Mouse (Mus musculus): ENCODE measurements around the gene Nos2. TPM values are rescaled to one million over a fixed set of nuclear protein-coding genes. Genes with fewer than 3 reads are reported as not detected.

Gene Nos2
- total and polyA plus RNA-seq, 3 experiments: not detected

DNA sequence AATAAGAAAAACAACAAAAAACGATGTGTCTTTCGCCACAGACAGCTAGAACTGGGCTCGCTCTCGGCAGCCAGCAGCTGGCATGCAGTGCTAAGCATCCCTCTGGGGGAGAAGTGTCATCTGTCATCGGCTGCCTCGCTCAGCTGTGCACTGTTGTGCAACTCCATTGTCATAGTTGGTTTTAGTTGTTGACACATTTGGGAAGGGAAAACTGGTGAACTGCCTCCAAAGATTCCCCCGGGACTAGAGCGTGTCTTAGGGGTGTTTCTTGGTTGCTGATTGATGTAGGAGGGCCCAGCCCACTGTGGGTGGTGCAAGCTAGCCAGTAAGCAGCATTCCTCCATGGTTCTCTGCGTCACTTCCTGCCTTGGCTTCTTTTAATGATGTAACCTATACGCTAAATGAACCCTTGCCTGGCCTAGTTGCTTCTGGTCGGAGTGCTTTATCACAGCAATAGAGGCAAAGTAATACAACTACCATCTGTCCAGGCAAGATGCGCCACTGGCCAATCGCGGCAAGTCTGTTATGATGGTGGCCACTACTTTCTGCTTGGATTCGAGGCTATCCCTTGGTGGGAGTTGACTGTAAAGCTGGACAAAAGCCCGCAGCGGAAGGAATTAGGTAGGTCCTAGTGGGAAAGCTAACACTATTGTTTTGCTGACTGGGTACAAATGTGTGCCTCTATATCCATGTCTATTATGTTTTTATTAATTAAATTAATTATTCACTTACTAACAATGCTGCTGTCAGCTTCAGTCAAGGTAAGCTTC is 53.0 kb downstream of the Nos2 start:
- H3K36me3 ChIP-seq (replicated peaks): peaks cover 98% of the 10 kb centered on the region
- ATAC-seq (ENCODE audit: extremely low read depth, insufficient number of reproducible peaks, low FRiP score, poor library complexity, severe bottlenecking) (no peak), DNase-seq (ENCODE audit: low spot score) (no peak)
- no peaks in the 10 kb centered on the region for H3K9me3 ChIP-seq (replicated peaks)
- no peak for TF ChIP-seq GATA1 (IDR thresholded peaks at IDR 0.05; ENCODE audit: borderline replicate concordance, low read length)
- no peak overlapping the region for H3K4me3 ChIP-seq (ENCODE audit: low read depth, low read length)
- peaks cover 48% of the 10 kb centered on the region for H3K4me1 ChIP-seq (ENCODE audit: insufficient read depth, low read depth, low read length)
- no peaks in the 10 kb centered on the region for H3K27me3 ChIP-seq (ENCODE audit: insufficient read depth, low read length)

DNA sequence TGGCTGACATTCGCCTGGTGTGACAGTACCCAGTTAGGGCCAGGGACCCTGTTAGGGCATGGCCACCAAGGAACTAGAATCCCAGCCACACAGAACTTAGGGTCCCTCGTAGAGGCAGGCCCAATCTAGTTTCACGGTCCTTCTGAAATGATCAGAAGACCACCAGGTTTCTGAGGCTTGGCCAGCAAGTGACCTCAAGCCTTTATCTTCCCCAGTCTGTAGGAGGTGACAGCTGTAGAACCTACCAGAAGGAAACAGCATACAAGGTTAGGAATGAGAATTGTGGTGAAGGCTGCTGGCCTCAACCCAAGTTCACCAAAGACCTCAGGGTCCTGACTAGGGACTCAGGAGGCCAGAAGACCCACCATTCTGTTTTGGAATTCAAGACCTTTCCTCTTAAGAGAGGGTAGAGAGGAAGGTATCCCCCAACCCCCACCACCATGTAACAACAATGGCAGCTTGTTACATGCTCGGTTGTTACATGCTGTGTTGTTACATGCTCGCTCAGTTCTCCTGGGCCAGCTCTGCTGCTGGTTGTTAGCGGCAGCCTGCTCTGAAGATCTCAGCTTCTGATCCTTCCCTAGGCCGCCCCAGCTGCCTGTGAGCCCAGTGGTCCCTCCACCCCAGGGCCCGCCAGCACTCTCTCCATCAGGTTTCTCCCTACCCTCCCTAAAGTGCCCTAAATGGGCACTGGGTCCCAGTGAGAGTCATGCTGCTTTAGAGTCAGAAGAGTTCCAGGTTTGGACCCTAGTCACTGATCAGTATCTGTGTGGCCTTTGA is 56.3 kb downstream of the Nos2 start:
- Histone ChIP-seq H3K4me1 (ENCODE audit: insufficient read depth, low read depth, low read length) (peaks cover 61% of the 10 kb centered on the region), H3K27me3 (ENCODE audit: insufficient read depth, low read length) (no peaks in the 10 kb centered on the region), H3K4me3 (ENCODE audit: low read depth, low read length) (no peak overlapping the region), H3K36me3 (replicated peaks) (peaks cover 81% of the 10 kb centered on the region), H3K9me3 (replicated peaks) (no peaks in the 10 kb centered on the region)
- no peak for TF ChIP-seq GATA1 (IDR thresholded peaks at IDR 0.05; ENCODE audit: borderline replicate concordance, low read length)
- no peak for TF ChIP-seq GATA2 (IDR thresholded peaks at IDR 0.05; ENCODE audit: borderline replicate concordance, low read depth, low read length)
- ATAC-seq (ENCODE audit: extremely low read depth, insufficient number of reproducible peaks, low FRiP score, poor library complexity, severe bottlenecking) (no peak), DNase-seq (ENCODE audit: low spot score) (no peak)

DNA sequence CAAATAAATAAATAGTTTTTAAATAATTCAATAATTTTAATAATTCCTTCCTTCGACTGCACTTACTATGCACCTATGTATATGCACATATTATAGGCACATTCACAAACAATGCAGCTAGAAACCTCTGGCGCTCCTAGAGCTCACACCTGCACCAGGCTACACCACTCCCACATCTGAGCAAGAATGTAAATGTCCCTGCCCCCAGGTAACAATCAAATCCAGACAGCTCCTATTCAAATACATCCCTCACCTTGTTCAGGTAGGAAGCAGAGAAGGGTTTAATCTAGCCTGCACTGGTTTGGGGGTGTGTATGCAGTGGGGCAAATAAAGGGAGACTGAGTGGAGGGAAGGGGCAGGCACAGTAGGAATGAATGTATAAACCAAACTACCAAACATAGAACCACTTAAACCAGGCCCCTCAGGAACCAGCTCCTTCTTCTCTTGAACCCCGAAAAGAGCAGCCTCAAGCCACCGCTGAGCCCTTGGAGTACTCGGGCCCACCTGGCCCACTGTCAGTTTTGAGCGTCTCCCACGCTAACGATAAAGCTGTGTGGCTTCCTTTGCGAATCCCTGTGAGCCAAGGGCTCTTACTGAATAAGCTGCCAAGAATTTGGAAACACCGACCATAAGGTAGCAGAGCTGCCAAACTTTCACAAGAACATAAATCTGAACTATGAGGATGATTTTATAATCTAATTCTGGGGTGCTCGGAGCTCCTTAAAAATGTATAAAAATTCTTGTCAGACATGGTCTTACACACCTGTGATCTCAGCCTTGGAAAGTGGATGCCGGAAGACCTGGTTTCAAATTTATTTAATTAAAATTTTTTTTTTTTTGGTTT is 57.8 kb downstream of the Nos2 start:
- no peaks in the 10 kb centered on the region for H3K27me3 ChIP-seq (ENCODE audit: insufficient read depth, low read length)
- H3K4me3 ChIP-seq (ENCODE audit: low read depth, low read length): no peak overlapping the region
- DNase-seq (ENCODE audit: low spot score): no peak
- H3K36me3 ChIP-seq (replicated peaks): peaks cover 73% of the 10 kb centered on the region
- ATAC-seq (ENCODE audit: extremely low read depth, insufficient number of reproducible peaks, low FRiP score, poor library complexity, severe bottlenecking): no peak
- peaks cover 60% of the 10 kb centered on the region for H3K4me1 ChIP-seq (ENCODE audit: insufficient read depth, low read depth, low read length)
- no peaks in the 10 kb centered on the region for H3K9me3 ChIP-seq (replicated peaks)
- no peak for TF ChIP-seq GATA2 (IDR thresholded peaks at IDR 0.05; ENCODE audit: borderline replicate concordance, low read depth, low read length)
- TF ChIP-seq GATA1 (IDR thresholded peaks at IDR 0.05; ENCODE audit: borderline replicate concordance, low read length): no peak
- TF ChIP-seq CTCF (IDR thresholded peaks at IDR 0.05; ENCODE audit: low read depth, low read length): no peak
- no peak for TF ChIP-seq POLR2AphosphoS5 (IDR thresholded peaks at IDR 0.05; ENCODE audit: insufficient replicate concordance, low read depth, low read length)
- TF ChIP-seq TAL1 (conservative IDR thresholded peaks at IDR 0.05; ENCODE audit: low read depth, low read length): no peak

DNA sequence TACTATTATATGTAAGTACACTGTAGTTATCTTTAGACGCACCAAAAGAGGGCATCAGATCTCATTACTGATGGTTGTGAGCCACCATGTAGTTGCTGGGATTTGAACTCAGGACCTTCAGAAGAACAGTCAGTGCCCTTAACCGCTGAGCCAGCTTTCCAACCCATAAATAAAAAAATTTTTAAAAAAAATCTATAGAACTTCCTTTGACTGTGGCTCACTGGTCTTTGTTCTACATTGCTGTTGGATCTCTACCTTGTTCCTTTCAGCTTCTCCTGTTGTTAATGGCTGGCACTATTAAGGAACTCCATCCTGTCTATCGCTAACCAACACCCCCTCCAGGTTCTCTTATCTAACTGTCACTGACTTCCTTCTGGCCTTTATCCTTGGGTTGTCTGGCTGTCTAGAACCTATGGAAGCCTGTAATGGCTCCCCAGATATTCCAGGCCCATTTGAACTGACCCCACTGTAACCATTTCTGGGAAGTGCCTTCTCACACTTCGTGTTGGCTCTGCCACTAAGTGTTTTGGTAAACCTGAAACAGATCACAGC is 59.6 kb downstream of the Nos2 start:
- H3K9me3 ChIP-seq (replicated peaks): no peaks in the 10 kb centered on the region
- H3K4me1 ChIP-seq (ENCODE audit: insufficient read depth, low read depth, low read length): peaks cover 64% of the 10 kb centered on the region
- peaks cover 60% of the 10 kb centered on the region for H3K36me3 ChIP-seq (replicated peaks)
- TF ChIP-seq GATA1 (IDR thresholded peaks at IDR 0.05; ENCODE audit: borderline replicate concordance, low read length): no peak
- TF ChIP-seq TAL1 (conservative IDR thresholded peaks at IDR 0.05; ENCODE audit: low read depth, low read length): peak; percentile 54
- no peak overlapping the region for H3K4me3 ChIP-seq (ENCODE audit: low read depth, low read length)
- peak; percentile 46; the same call in 1 of the 2 replicates for ATAC-seq (ENCODE audit: extremely low read depth, insufficient number of reproducible peaks, low FRiP score, poor library complexity, severe bottlenecking)
- H3K27me3 ChIP-seq (ENCODE audit: insufficient read depth, low read length): no peaks in the 10 kb centered on the region
- DNase-seq (ENCODE audit: low spot score): no peak

DNA sequence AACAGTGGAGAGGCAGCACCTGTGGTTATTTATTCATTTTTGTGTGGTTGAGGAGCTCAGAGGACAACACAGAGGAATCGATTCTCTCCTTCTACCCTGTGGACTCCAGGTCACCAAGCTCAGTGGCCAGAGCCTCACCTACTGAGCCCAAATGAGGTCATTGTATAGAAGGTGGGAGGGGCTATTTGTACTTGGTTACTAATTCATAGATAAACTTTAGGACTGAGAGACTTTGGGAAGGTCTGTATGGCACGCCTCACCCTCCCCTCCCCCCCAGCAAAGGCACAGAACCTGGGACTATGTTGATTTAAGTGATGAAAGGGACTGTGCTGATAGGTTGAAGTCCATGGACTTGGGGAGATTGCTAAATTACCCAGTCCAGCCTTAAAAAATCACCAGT is 61.5 kb downstream of the Nos2 start:
- Histone ChIP-seq H3K4me3 (ENCODE audit: low read depth, low read length) (no peak overlapping the region; the same call in 1 of the 2 replicates), H3K4me1 (ENCODE audit: insufficient read depth, low read depth, low read length) (peaks cover 63% of the 10 kb centered on the region), H3K36me3 (replicated peaks) (peaks cover 41% of the 10 kb centered on the region), H3K27me3 (ENCODE audit: insufficient read depth, low read length) (no peaks in the 10 kb centered on the region), H3K9me3 (replicated peaks) (no peaks in the 10 kb centered on the region)
- no peak for ATAC-seq (ENCODE audit: extremely low read depth, insufficient number of reproducible peaks, low FRiP score, poor library complexity, severe bottlenecking)
- no peak for DNase-seq (ENCODE audit: low spot score)
- TF ChIP-seq TAL1 (conservative IDR thresholded peaks at IDR 0.05; ENCODE audit: low read depth, low read length) (no peak), CTCF (IDR thresholded peaks at IDR 0.05; ENCODE audit: low read depth, low read length) (no peak), GATA1 (IDR thresholded peaks at IDR 0.05; ENCODE audit: borderline replicate concordance, low read length) (no peak), GATA2 (IDR thresholded peaks at IDR 0.05; ENCODE audit: borderline replicate concordance, low read depth, low read length) (no peak)

DNA sequence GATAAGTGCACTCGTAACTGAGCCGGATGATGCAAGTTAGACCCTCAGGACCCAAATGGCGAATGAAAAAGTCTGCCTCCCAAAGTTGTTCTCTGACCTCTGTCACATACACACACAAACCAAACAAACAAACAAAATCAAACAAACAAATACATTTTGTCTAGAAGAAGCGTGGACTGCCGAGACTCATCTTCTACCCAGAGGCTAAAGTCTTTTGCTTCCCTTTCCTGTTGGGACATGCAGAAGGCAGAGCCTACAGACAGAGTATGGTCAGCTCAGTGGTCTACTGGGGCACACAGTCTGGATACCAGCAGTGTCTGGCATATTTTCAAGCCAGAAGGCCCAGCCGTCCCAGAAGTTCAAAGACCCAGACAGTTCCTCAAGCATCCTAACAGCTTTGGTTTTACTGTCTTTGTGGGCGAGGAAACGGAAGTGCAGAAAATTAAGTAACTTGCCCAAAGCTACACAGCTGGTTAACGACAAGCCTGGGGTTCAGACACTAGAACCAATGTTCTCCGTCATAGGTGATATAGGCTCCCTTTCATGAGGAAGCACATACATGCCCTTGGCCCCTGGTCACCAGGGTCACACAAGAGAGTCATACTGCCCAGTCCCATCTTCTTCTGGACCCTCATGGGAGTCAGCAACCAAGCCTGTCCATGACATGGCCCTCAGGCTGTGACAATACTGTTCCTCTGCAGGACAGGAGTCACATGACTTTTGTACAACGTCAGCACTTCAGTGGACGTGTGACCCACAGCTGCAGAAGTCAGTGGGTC is 62.1 kb downstream of the Nos2 start:
- peaks cover 61% of the 10 kb centered on the region for H3K4me1 ChIP-seq (ENCODE audit: insufficient read depth, low read depth, low read length)
- no peak for ATAC-seq (ENCODE audit: extremely low read depth, insufficient number of reproducible peaks, low FRiP score, poor library complexity, severe bottlenecking)

More for the DNA sequence above, 62.1 kb downstream of the Nos2 start:
- Histone ChIP-seq H3K4me3 (ENCODE audit: low read depth, low read length) (peak overlapping the region; percentile 72), H3K9me3 (replicated peaks) (no peaks in the 10 kb centered on the region), H3K27me3 (ENCODE audit: insufficient read depth, low read length) (no peaks in the 10 kb centered on the region), H3K36me3 (replicated peaks) (peaks cover 34% of the 10 kb centered on the region)
- TF ChIP-seq GATA2 (IDR thresholded peaks at IDR 0.05; ENCODE audit: borderline replicate concordance, low read depth, low read length): no peak
- no peak for TF ChIP-seq GATA1 (IDR thresholded peaks at IDR 0.05; ENCODE audit: borderline replicate concordance, low read length)
- no peak for TF ChIP-seq POLR2AphosphoS5 (IDR thresholded peaks at IDR 0.05; ENCODE audit: insufficient replicate concordance, low read depth, low read length)
- TF ChIP-seq CTCF (IDR thresholded peaks at IDR 0.05; ENCODE audit: low read depth, low read length): no peak
- no peak for TF ChIP-seq TAL1 (conservative IDR thresholded peaks at IDR 0.05; ENCODE audit: low read depth, low read length)
- DNase-seq (ENCODE audit: low spot score): no peak
